Mouse (Mus musculus) embryo, embryonic 11 days (tissue): ENCODE measurements around the gene R3hdml.
"Not testable (repeated sequence)": the region's sequence is repeated elsewhere in the genome, so short reads cannot be mapped to it uniquely, and the experiment has no call there.

ENCODE experiments used
- DNase-seq: peaks from one replicate; pipeline ENCODE4 v3.0.0-alpha.2; 2015

R3hdml gene

DNA sequence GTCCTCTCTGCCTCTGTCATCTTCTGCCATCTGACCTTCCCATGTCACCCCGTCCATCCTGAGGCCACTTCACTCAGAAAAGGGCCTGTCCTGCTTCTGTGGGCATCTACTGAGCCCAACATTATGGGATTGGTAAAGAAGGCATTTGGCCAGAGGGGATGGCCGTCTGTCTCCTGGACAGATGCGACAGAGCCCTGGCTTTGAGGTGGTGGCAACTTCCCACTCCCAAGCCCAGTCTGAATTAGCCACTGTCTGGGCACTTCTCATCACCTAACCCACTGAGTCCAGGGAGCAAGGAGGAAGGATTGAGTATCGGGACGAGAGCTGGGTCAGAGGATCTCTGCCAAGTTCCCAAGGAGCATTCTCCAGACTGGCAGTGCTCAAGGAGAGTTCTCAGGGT, at the start of gene R3hdml:
R3hdml (plus strand) TSS at position 301 of the 400 bp plus-strand sequence.
- no peak for DNase-seq

GRCm38 (mm10) chr2:163443543-163443942, 48.6 kb upstream of the R3hdml start:
- DNase-seq, result no peak

- DNase-seq, result no peak
Observed at GRCm38 (mm10) chr2:163444017-163444416, 48.1 kb upstream of the R3hdml start.

- no peak for DNase-seq
Observed at GRCm38 (mm10) chr2:163447375-163447774, 44.7 kb upstream of the R3hdml start.

GRCm38 (mm10) chr2:163449276-163449675, 42.8 kb upstream of the R3hdml start:
- no peak for DNase-seq

DNA sequence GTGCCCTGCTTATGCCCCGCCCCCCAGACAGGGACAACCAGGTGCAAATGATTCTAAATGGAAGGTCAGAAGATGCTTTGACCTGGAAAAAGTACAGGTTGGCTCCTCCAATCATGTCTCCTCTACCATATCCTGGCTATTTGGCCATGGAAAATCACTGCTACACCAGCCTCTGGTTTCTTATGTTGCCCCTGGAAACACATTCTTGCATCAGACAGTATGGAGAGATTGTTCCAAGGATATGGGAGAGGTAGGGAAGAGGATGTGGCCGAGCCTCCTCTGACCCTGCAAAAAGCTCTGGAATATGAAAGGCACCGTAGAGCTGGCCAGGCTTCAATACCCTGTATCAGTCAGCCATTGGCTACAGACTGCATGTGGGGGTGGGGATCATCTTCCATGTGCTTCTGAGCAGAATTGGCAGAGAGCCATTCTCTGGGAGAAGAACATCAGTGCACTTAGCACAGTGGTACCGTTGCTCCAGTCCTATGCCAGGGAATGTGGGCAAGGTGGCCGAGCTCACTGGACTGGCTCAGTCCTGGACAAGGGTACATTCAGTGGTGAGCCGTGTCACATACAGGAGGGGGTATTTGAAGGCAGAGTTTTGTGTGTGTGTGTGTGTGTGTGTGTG, 41.3 kb upstream of the R3hdml start:
- no peak for DNase-seq

DNA sequence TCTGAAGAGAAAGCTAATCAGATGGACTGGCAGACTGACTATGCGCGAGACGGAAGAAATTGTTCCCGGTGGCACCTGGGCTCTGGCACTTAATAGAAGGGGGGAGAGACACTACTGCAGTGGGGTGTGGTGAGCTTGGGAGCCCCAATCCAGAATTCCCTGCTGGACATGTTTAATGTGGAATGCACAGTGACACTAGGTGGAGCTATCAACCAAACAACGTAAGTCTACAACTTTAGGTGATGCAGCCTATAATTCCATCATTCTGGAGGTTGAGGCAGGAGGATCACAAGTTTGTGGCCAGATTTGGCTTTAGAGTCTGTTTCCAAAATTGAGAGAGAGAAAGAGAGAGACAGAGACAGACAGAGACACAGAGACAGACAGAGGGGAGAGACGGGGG, 39.4 kb upstream of the R3hdml start:
- DNase-seq, result no peak

GRCm38 (mm10) chr2:163453378-163453777, 38.7 kb upstream of the R3hdml start:
- no peak for DNase-seq

- DNase-seq, result no peak
Observed at GRCm38 (mm10) chr2:163458539-163459265, 33.4 kb upstream of the R3hdml start.

- DNase-seq, result no peak
Observed at GRCm38 (mm10) chr2:163459380-163459779, 32.7 kb upstream of the R3hdml start.

DNA sequence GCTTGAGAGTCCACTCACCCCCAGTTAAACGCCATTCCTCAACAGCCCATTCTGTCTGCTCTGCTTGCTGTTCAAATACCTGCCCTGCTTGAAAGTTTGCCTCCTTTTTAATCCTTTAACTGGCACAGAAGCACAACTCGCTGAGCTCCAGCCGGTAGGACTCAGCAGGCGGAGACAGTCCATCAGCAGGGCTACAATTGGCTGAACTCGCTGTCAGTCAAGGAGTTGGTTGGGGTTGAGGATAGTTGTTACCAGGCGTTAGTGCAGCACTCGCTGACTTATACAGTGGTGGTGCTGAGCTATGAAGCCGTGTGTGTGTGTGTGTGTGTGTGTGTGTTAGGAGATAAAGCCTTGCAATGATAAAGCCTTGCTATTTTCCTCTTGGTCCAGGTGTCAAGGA, 31.5 kb upstream of the R3hdml start:
- no peak for DNase-seq

DNA sequence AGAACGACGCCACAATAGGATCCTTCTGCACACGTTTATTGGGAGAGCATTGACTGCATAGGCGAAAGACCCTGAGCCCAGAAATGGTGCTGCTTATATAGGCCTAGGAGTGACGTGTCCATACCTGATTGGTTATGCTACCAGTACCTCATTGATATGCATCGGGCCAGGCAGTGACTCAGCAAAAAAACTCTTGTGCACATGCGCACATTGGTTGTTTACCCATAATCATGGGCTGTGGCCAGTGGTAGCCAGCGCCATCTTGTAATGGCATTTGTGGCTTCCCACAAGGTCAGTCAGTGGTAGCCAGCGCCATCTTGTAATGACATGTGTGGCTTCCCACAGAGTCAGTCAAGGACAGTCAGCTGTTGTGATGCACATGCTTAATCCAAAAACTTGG, 30.8 kb upstream of the R3hdml start:
- DNase-seq, result not testable (repeated sequence)

DNA sequence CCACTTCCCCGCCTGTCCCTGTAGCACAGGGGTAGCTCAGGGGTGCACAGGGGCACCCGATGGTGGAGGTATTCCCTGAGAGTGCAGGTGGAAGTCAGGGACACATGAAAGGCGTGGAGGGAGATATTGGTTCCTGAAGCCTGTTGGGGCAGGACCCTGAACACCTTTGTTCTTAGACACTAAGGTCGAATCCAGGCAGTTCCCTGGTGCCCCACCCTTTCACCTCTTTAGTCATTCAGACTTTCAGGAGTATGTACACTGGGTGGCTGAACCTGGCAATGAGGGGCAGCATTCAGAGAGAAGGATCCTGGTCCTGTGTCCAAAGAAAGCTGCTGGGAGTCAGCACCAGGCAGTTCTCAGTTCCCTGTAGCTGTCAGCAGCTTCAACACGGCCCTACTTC, 29.7 kb upstream of the R3hdml start:
- no peak for DNase-seq

- DNase-seq, result no peak
Observed at GRCm38 (mm10) chr2:163462801-163463200, 29.3 kb upstream of the R3hdml start.

DNA sequence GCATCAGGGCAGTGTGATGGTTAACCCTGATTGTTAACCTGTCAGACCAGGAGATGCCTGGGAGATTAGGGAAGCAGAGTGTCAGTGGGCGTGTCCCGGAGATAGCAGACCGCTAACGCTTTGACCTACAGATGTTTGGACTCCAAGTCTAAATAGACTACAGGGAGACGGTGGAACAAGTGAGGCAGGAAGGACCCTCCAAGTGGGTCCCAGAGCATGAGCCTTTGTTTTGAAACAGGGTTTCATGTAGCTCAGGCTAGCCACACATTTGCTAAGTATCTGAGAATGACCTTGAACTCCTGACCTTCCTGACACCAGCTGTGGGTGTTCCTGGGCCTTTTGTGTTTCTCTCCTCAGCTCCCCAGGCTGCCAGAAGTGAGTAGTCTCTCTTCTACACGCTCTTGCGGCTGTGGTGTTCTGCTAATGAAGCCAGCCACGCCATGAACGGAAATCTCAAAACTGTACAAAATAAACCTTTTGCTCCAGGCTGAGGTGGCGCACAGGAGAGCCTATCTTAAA, 28.8 kb upstream of the R3hdml start:
- DNase-seq, result no peak

DNA sequence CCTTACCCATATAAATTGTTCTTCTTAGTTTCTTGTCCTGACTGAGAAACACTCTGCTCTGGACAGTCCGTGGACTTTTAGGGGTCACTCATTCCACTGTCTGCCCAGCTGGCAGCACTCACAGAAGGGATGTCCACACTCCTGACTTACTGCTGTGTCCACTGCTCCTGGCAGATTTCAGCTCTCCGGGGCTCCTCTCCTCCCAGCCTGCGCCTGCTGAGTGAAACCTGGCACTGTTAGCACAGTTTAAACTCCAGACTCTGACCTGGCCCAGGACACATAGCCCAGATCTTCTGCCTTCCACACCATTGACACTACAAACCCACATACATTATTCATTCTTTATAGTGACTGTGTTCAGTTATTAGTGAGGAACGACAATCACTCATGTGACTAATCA, 28.1 kb upstream of the R3hdml start:
- no peak for DNase-seq

GRCm38 (mm10) chr2:163464562-163464961, 27.6 kb upstream of the R3hdml start:
- DNase-seq, result no peak

DNA sequence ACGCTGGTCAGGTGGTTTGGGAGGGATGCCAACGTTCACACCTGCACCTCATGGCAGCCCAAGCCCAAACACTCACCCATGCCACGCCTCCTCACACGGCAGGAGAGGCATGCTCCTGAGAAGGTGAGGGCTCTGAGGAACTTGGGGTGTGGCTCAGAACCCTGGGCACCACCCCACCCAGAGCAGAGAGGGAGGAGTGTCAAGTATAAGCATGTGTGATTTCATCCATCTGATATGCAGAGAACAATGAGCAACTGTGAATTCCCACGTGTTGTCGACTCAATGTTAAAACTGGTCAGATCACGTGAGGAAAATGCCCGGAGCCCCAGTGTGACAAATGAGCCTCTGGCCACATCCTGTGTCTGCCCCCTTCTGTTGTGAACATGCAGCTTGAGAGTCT, 25.3 kb upstream of the R3hdml start:
- no peak for DNase-seq

GRCm38 (mm10) chr2:163467585-163467984, 24.5 kb upstream of the R3hdml start:
- no peak for DNase-seq

DNA sequence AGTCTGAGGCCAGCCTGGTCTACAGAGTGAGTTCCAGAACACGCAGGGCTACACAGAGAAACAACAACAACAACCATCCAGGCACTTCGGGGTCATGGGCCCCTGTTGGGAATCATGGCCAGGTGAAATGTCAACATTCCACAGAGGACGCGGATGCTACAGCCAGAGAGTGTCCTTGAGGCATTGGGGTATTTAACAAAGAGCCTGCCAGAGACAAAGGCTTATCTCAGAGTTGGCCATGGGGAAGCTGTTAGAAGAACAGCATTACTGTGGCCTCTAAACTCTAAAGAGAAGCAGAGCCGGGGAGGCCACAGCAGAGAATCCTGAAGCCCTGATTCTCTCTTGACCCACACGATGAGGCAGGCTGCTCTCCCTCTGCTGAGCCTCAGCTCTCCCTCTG, 23.3 kb upstream of the R3hdml start:
- no peak for DNase-seq

- no peak for DNase-seq
Observed at GRCm38 (mm10) chr2:163469711-163470110, 22.4 kb upstream of the R3hdml start.

GRCm38 (mm10) chr2:163471136-163471535, 21.0 kb upstream of the R3hdml start:
- no peak for DNase-seq

GRCm38 (mm10) chr2:163471710-163472465, 20.2 kb upstream of the R3hdml start:
- DNase-seq, result no peak

- peak; percentile 95 for DNase-seq
Observed at GRCm38 (mm10) chr2:163472466-163472851, 19.7 kb upstream of the R3hdml start, which contains the start of gene Fitm2. Fitm2 (minus strand) TSS chr2:163472629.
